Mouse (Mus musculus) monocyte, adult 5-6 weeks (primary cell): Measurements from ENCODE around the gene Mlip. TPM values are rescaled to one million over a fixed set of nuclear protein-coding genes. Genes with fewer than 3 reads are reported as not detected.

ENCODE experiments used
- ATAC-seq: fragments of 153-309, 156-312 bp; replicated peaks from 2 replicates; pipeline ENCODE4 v1.8.0; 2017; ENCODE audit warnings: mild to moderate bottlenecking; ENCODE audit not compliant: low TSS enrichment, insufficient number of reproducible peaks, severe bottlenecking, poor library complexity, low FRiP score
- total RNA-seq: library from RNA; stranded (forward); fragments of 200-1000, 200-491, 200-594 nt; gene quantifications from 3 replicates; pipeline ENCODE4 v1.2.3, GENCODE M21; 2017

Gene Mlip
- total RNA-seq, 1 experiment from 2014 or later, result not detected

- ATAC-seq, result no peak
These were observed 298.2 kb downstream of the Mlip start for GRCm38 (mm10) chr9:77054426-77055193.

Other genes starting within 250 kb of the Mlip start
- 4.6 to 6.6 TPM (median 4.8 TPM) in 3 replicates for gene Lrrc1, start 191.9 kb upstream of the Mlip start, total RNA-seq